Mouse (Mus musculus): ENCODE results near the gene Fbxo8.

Fbxo8 gene

DNA sequence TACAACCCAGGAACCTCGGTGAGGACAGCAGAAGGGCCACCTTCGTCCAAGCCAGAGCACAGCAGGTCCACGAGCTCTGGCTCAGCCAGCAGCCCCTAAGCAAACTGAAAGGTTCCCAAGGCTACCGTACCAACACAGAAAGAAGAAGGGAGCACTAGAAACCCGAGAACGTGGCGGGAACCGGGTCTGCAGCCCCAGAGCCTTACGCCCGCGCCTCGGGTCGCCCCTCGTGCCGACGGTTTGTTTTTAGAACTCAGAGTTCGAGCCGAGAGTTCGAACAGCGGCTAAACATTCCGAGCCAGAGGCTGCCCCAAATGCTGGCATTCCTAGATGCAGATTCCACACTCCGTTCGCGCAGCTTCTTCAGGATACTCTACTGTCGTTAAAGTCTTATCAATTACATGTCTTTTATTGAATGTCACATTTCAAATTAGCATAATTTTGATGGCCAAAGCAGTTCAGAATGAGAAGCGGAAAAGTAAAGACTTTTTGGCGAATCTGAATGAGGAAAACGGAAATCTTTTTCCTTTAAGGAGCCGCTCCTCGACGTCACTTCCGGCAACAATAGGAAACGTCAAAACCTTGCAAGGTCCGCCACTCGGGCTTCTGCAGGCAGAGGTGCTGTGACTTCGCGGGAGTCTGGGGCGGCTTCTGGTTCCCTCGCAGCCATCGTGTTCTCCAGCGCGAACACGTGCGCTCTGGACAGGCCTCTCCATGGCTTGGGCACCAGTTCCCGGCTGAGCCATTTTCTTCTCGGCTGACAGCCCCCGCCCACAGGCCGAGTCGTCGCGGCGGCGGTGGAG, at the start of gene Fbxo8, which contains the start of gene Cep44:
TSS of gene Fbxo8 (plus strand) at position 533 of the 803 bp plus-strand sequence.
TSS of gene Cep44 (minus strand) at position 490 of the 803 bp plus-strand sequence.
- DNase-seq (ENCODE audit: low spot score), result peak; percentile 63

DNA sequence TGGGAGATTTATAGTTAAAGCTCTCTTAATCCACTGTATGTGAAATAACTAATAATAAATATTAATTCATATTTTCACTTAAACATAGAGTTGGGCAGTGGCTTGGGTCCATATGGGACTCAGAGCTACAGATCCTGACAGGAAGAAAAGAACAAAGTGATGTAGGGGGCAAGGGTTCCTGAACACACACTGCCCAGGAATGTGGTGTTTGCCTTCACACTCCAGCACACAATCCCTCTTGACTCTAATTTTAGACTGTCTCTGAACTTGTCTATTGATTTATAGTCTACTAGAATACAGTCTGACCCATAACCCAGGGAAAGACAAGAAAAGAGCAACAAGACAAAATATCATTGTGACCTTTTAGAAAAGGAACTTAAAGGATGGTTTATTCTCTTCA, 49.0 kb upstream of the Fbxo8 start:
- no peak for DNase-seq (ENCODE audit: low spot score)

DNA sequence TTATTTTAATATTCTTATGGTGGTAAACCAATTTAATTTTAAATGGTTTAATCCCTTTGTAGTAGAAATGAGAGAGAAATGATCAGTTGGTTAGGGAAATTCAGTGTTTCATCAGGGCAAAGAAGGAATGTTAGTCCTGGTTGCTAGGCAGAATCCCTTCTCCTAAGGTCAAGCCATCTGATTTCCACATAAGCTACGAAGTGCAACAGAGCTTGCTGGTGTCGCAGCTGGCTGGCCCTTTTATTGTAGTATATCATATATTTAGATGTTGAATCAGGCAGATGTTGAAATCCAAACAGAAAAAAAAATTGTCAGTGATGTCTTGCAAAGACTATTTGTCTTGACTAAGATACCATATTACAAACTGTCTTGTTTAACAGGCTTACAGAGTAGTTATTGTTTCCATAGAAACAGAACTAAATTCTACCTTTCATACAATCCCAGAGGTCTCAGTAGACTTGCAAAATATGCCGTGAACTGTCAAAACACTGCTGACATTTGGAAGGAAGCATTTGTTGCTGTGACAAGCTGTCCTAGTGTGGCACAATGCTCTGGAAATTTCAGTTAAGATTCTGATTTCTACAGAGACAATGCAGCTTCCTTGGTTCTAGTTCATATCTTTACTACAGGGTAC, 42.5 kb upstream of the Fbxo8 start:
- DNase-seq (ENCODE audit: low spot score), result no peak

DNA sequence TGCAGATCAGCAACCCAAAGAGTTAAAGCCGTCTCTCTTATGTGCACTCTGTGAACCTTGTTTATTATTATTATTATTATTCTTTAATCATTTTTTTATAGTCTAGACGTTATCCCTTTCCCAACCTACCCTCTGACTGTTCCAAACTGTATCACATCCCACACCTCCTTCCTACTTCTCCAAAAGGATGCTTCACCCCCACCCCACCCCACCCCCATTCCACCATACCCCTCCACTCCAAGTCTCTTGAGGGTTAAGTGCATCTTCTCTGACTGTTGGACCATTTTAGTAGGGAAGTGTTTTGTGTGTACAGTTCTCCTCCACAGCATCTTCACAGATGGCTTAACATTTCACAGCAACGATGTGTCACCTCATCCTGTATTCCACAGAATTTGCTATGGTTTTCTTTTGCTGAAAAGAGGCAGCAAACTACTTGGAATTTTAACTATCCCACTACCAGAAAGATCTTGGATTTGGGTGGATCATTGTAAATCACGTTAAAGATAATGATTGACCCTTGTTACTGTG, 41.9 kb upstream of the Fbxo8 start:
- no peak for DNase-seq (ENCODE audit: low spot score)

DNA sequence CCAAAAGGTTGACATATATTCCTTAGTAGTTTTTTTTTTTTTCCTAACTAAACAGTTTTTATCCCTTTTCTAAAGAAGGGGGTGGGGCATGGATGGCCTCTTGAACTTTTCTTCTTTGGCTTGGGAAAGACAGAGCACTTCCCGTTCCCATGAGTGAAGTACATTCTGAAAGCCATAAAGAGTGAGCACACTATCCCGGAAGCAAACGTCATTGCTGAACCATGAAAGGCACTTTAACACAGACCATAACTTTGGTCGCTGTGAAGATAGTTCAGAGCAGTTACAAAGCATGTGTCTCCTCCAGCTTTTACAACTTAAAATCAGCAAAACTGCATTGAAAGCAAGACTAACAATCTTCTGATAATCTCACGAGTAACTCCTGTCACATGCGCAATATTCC, 32.0 kb upstream of the Fbxo8 start:
- no peak for DNase-seq (ENCODE audit: low spot score)

DNA sequence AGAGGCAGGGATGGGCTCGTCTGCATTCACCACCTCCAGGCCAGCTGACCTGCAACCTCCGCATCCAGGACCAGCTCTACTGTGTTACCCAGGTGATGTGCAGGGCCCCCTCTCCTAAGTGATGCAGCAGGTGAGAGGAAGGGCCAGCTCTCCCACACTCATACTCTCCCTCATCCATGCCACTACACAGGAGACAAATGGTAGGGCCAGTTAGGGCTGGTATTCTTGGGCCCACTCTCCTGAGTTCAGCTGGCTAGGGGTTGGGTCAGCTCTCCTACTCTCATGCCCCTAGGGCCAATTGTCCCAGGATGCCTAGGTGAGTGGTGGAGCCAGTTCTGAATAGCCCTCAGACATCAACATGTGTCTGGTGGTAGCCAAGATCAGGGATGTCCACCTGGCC, 30.6 kb upstream of the Fbxo8 start:
- no peak for DNase-seq (ENCODE audit: low spot score)

DNA sequence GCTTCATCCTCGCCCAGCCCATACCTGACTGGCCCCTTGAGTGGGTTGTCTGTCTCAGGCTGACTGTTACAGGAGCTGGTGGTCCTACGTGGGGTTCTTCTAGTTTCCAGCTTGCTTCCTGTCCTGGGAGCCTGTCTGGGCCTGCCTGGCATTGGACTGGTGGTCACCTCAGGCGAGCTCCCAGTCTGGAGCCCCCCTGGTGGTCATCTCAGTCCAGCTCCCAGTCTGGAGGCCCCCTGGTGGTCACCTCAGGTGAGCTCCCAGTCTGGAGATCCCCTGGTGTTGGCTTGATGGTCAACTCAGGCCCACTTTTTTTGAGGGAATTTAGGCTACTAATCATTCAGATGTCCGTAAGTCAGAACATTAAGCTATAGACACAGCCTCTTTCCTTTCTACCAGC, 29.8 kb upstream of the Fbxo8 start:
- no peak for DNase-seq (ENCODE audit: low spot score)

DNA sequence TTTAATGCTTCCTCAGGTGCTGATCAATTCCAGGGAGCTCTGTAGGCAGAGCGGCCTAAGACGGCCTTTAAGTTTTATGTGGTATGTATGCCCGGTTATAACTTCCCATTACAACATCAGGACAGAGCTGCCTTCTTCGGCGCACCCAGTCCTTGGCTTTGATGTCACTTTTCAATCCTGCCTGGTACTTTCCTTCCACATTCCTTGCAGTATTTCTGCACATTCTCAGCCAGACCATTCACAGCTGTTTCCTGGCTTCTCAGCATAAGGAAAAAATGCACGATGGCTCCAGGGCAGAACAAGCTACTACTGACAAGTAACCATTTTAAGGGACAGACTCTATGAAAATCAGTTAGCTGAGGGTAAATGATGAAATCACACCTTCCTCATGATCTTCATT, 22.0 kb upstream of the Fbxo8 start:
- no peak for DNase-seq (ENCODE audit: low spot score)

DNA sequence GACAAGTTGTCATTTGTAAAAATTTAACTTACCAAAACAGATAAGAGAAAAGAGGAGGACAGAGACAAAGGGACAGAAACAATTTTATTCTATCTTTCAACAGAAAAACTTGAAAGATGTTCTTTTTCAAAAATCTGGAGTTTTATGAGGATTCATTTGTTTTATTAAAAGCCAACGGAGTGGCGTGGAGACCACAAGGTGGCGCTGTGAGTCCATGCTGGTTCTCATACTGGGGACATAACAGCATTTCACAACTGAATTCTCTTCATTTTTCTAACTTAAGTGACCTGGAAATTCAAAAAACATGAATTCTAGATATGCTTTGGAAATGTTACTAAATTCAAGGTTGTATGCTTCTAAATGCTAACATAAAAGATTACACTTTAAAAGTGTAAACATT, 20.5 kb upstream of the Fbxo8 start:
- DNase-seq (ENCODE audit: low spot score), result peak; percentile 27

DNA sequence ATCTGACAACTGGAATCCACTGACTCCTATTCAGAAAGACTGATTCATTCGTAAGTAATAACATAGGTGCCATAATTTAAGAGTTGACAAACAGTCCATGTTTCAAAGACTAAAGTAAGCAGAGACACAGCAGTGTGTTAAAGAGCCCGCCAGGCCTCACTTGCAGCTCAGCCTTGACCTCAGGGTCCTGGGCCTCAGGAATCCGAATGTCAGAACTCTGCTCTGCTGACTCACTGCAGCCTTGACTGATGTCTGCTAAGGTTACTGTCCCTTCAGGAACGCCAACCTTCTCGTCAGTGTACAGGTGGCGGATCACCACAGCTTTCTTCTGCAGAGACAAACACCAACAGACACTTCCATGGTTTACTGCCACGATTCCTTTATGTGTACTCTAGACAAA, 10.2 kb upstream of the Fbxo8 start:
- no peak for DNase-seq (ENCODE audit: low spot score)

DNA sequence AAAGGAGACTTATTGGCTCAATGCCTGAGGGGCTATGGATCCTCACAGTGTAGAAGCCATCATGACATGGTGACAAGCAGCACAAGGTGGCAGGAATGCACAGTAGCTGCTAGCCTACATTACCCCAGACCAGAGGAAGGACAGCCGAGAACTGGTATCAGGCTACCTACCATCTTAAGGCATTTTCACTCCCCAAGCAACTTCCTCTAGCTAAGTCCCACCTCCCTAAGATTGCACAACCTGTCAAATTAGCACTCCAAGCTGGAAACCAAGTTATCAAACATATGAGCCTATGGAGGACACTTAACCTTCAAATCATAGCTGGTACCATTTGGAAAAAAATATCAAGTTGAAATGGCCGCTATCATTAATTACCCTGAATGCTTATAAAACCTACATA, 3.0 kb upstream of the Fbxo8 start:
- no peak for DNase-seq (ENCODE audit: low spot score)

DNA sequence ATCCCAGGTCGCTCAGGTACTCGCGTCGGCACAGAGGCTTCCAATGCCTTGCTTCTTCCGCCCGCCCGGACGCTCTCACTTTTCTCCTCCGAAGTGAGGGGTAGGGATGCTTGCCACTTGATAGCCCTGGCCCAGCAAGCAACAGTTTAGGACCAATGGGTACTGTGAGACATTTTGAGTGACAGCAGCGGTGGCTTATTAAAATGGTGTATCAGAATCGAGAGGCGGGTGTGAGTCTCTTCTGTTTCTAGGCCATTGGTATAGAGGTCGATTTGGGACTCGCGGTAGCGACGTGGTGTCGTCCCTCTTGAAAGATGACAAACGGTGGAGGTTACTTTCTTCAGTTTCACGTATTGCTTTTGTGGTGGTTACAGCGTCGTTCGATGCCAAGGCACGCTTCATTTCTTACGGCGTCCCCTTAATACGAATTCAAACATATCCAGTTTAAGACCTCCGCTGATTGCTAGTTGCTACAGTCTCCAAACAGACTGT, 517 bp downstream of the Fbxo8 start:
- DNase-seq (ENCODE audit: low spot score), result peak; percentile 82

DNA sequence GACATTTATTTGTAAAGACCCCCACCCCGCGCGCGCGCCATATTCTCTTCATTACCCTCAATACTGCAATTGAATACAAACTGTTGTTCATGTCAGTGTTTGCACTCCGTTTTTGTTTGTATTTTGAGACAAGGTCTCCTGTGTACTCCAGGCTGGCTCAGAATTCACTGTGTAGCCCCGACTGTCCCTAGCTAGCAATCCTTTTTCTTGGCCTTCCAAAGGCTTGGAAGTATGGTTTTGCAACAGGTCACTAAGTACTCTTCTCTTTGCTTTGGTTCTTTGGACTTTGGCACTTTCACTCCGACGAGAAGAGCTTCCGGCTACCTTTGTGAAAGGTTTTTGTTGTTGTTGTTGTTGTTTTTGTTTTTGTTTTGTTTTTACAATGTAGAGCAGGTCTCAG, 1.2 kb downstream of the Fbxo8 start:
- DNase-seq (ENCODE audit: low spot score), result no peak

DNA sequence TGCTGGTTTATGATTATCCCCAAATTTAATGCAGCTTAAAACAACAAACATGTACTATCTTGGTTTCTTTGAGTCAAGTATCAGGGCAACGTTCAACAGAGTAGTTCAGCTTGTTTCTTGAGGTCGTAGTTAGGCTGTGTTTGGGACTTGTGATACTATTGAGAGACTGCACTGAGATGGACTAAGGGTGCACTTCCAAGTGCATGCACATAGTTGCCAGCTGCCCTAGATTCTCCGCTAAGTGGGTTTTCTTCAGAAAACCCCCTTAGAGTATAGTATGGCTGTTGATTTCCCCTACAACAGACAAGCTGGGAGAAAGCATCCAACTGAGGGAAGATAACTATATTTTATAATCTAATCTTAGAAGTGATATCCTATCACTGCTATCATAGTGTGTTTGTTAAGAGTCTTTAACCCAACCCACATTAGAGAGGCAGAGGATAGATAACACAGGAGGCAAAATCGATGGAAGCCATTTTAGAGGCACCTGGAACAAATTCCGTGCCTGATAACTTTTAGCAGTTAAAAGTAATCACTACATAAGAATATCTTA, 1.7 kb downstream of the Fbxo8 start:
- no peak for DNase-seq (ENCODE audit: low spot score)

DNA sequence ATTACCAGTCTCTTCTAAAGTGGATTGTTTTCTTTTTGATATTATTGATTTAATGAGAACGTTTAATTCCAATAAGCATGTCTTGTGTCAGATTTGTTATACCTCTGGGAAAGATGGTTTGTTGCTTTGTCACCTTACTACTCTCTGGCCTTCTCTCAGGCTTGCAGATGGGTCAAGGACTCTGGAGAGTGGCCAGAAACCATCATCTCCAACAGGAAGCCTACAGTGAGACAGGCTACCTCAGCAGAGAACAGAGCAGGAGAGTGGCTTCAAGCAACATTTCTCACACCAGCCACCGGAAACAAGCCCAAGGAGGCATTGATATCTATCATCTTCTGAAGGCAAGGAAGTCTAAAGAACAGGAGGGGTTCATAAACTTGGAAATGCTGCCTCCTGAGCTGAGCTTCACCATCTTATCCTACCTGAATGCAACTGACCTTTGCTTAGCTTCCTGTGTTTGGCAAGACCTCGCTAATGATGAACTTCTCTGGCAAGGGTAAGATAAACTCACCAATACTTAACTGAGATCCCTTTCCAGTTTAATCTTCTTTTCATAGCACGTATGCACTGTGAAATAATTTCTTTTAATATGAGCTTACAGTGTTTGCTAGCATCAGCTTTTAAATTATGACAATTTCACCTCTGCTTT, 13.6 kb downstream of the Fbxo8 start:
- DNase-seq (ENCODE audit: low spot score), result no peak

DNA sequence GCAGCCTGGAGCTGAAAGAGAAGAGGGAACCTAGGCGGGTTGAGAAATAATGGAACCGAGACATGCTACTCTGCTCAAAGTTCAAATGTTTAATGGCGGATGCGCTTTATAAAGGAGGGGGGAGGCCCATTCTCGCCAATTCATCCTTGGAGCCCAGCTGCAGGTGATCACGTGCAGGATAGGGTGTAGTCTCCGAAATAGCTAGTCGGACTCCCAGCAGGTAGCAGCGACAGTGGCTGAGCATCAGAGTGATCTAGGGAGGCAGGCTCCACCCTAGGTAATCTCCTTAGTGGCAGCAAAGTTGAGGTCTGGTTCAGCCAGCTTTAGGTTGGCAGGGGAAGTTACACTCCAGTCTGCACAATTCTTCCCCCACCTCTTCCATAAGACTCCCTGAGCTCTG, 16.0 kb downstream of the Fbxo8 start:
- no peak for DNase-seq (ENCODE audit: low spot score)

DNA sequence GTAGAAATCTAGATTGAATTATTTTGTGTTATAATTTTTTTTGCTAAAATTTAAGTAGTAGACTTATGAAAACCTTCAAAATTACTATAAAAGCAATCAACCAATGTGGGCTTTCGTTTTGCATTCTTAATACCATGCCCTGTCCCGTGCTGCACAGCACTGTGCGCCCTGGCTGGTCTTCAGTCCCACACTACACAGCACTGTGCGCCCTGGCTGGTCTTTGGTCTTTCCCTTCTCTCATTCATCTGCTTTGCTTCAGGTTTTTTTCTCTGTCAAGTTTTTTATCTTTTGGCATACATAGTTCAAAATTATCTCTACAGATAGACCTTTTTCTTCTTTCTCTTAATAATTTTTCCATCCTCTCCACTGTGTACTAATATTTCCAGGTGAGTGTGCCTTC, 30.0 kb downstream of the Fbxo8 start:
- DNase-seq (ENCODE audit: low spot score), result no peak

DNA sequence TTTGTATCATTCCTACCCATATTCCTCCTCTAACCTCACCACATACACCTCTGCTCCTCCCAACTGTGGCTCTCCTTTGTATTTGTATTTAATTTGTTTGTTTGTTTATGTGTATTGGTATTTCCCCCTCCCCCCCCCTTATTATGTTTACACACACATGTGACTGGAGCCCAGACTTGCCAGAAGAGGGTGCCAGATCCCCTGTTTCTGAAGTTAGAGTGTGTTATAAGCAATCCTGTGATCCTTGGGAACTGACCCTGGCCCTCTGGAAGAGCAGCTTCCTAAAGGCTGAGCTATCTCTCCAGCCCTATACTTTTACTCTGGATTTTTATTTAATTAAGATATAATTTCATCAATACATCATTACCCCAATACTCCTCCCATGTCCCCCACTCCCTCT, 32.0 kb downstream of the Fbxo8 start:
- no peak for DNase-seq (ENCODE audit: low spot score)

DNA sequence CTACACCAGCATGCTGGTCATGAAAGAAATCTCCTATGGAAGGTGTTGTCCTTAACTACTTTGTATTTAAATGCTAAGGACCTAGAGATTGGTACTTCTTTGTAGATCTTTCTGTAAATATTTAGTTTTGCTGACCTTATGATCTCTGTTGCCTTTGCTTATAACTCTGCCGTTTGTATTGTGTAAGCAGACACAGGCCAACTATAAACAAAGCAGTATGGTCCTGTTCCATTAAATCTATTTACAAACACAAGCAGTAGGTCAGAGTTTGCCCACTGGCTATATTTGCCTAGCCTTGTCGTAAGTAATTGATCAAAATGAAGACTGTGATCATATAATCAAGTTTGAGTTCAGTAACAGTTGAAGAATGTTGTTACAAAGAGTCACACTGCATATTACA, 38.1 kb downstream of the Fbxo8 start:
- DNase-seq (ENCODE audit: low spot score), result no peak

DNA sequence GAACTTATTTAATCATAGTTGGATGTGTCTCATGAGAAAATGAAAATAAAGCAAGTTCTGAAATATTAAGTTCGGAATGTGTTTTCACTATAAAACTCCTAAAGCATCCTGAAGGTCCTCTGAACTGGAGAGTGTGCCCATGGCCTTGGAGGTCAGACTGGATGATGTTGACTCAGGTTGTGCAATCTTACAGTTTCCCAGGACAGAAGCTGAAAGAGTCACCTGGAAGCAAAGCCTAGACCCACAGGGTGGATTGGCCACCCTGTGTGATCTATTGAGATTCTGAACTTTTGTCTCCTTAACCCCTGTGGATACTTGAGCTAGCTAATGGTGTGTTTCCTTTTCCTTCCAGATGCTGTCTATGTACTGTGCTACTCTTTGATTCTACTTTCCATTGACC, 40.2 kb downstream of the Fbxo8 start:
- no peak for DNase-seq (ENCODE audit: low spot score)

DNA sequence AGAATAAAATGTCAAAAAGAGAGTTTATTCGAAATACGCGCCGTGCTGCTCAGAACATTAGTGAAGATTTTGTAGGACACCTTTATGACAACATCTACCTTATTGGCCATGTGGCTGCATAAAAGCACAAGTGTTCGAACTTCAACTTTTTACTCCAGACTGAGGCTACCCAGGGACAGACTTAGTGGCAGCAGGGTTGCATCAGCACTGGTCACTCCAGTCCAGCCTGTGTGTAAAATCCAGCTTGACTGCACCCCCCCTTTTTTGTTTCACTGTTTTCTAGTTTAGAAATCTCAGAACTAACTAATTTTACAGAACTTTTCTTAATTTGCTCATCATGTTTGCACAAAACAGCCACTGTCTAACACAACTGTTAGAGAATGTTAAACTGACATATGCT, 40.6 kb downstream of the Fbxo8 start:
- no peak for DNase-seq (ENCODE audit: low spot score)

DNA sequence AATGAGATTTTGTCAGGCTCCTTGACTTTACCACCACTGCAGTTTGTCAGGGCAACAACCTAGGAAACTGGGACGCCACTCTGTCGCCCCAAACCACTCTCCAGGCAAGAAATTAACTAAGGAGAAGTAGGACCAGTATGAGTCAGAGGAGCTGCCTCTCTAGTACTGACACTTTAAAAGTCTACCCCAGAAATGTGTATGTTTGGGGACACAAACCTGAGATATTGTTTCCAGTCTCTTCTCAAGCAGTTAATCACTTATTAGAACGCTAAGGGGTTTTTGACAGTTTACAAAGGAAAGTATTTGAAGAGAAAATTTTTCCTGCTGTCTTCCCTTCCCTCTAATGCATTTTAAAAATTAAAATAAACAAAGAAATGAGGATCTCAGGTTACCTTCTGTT, 55.6 kb downstream of the Fbxo8 start:
- DNase-seq (ENCODE audit: low spot score), result no peak

DNA sequence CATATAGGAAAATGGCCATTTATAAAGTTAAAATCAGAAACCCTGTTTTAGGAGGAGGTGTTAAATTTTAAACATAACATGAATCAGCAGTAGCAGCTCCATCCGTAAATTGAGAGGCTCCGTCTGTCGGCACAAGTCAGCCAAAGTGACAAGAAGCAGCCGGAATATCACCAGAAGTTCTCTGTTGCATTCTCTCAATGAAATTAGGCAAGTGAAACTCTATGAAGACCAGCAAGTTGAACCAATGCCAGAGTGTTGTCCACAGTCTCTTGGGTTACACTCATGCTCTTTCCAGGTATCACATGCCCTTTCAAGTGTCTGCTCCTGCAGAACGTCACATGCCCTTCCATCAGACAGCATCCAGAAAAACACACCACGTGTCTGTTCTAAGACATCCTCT, 60.8 kb downstream of the Fbxo8 start:
- no peak for DNase-seq (ENCODE audit: low spot score)
